Mouse (Mus musculus) E14TG2a.4 (cell line): ENCODE measurements around the gene March6.

ENCODE experiments used
- CTCF ChIP-seq: conservative IDR thresholded peaks from 2 replicates; pipeline ENCODE4 v1.5.1; 2014; ENCODE audit warnings: low read length
- NANOG ChIP-seq: IDR thresholded peaks from 2 replicates; pipeline ENCODE4 v1.6.1; 2014; ENCODE audit warnings: borderline replicate concordance, low read length, mixed read lengths
- POU5F1 ChIP-seq: IDR thresholded peaks from 2 replicates; pipeline ENCODE4 v1.6.1; 2014; ENCODE audit warnings: low read length, borderline replicate concordance

GRCm38 (mm10) chr15:31535259-31535855, 4.5 kb upstream of the March6 start:
- TF ChIP-seq CTCF: no peak
- TF ChIP-seq NANOG: no peak
- TF ChIP-seq POU5F1: no peak
